Mouse (Mus musculus): ENCODE measurements at regions not wholly inside any gene's neighbourhood (a gene's known extent, or its start where the extent isn't known, plus 50 kb on each side); places are given as distances from the start of the nearest gene placed in this dataset.

- TF ChIP-seq CTCF (IDR thresholded peaks at IDR 0.05) (no peak), EP300 (IDR thresholded peaks at IDR 0.05) (no peak)
These were observed 188.8 kb downstream of the Dusp6 start for GRCm38 (mm10) chr10:99451639-99452417.
